Mouse (Mus musculus) midbrain, embryonic 14.5 days (tissue): Measurements from ENCODE around the gene Rnf111. TPM values are rescaled to one million over a fixed set of nuclear protein-coding genes. Genes with fewer than 3 reads are reported as not detected.
A peak's percentile ranks its signal among the peaks of the same experiment; 100 is the strongest.

Experiments used
- ATAC-seq: fragments of 200-750 bp; cut with Nextera tagmentation; 2 replicates; pipeline ENCODE4 v1.8.0; 2017; ENCODE audit warnings: moderate number of reproducible peaks, moderate library complexity; ENCODE audit not compliant: low FRiP score, low TSS enrichment
- DNase-seq: peaks from one replicate; pipeline ENCODE4 v3.0.0-alpha.2; 2015
- H3K27ac ChIP-seq: fragments of 300-500 bp; sonication (generic); replicated peaks from 2 replicates; pipeline ENCODE4 v1.5.1; 2014; ENCODE audit warnings: mild to moderate bottlenecking, low read depth, low read length, moderate library complexity
- H3K27me3 ChIP-seq: fragments of 300-500 bp; sonication (generic); 2 replicates; pipeline ENCODE4 v1.6.1; 2014; ENCODE audit warnings: low read length, control low read depth, mixed read lengths; ENCODE audit not compliant: control insufficient read depth, insufficient read depth
- H3K36me3 ChIP-seq: fragments of 300-500 bp; sonication (generic); 2 replicates; pipeline ENCODE4 v1.6.1; 2014; ENCODE audit warnings: low read length, control low read depth; ENCODE audit not compliant: control insufficient read depth, insufficient read depth
- H3K4me1 ChIP-seq: fragments of 300-500 bp; sonication (generic); 2 replicates; pipeline ENCODE4 v1.6.1; 2014; ENCODE audit warnings: mild to moderate bottlenecking, antibody characterized with exemption, low read length, control low read depth; ENCODE audit not compliant: control insufficient read depth, insufficient read depth
- H3K4me2 ChIP-seq: fragments of 300-500 bp; sonication (generic); 2 replicates; pipeline ENCODE4 v1.6.1; 2014; ENCODE audit warnings: mild to moderate bottlenecking, low read length, moderate library complexity
- H3K4me3 ChIP-seq: fragments of 300-500 bp; sonication (generic); replicated peaks from 2 replicates; pipeline ENCODE4 v1.5.1; 2014; ENCODE audit warnings: low read depth, low read length
- H3K9ac ChIP-seq: fragments of 300-500 bp; sonication (generic); replicated peaks from 2 replicates; pipeline ENCODE4 v1.6.1; 2014; ENCODE audit warnings: mild to moderate bottlenecking, low read length, moderate library complexity
- H3K9me3 ChIP-seq: fragments of 300-500 bp; sonication (generic); 2 replicates; pipeline ENCODE4 v1.6.1; 2016; ENCODE audit warnings: low read length, control low read depth, mixed read lengths; ENCODE audit not compliant: control insufficient read depth
- whole genome bisulfite sequencing: fragments of 180-500 bp; shearing (Covaris S2); extraction: QIAGEN DNeasy Blood & Tissue Kit; methylation state at CpG from one replicate; pipeline ENCODE4 v1.1.7; 2014; 5-methylcytosine and 5-hydroxymethylcytosine counted together
- microRNA-seq: library from miRNA; unstranded; fragments of <30 nt; microRNA quantifications from one replicate; pipeline ENCODE4, GENCODE M21; 2016
- polyA plus RNA-seq: library from polyadenylated mRNA; unstranded; fragments of >200 nt; fragmentation: Nextera tagmentation; extraction: Ambion mirVana; gene quantifications from 2 replicates; pipeline ENCODE4 v1.2.1, GENCODE M21; 2014

Rnf111 gene
- polyA plus RNA-seq, 1 experiment from 2014 or later, result 37.5 TPM

- Histone ChIP-seq H3K27ac (no peak overlapping the region), H3K4me1 (no peaks in the 10 kb centered on the region), H3K27me3 (no peaks in the 10 kb centered on the region), H3K9me3 (no peaks in the 10 kb centered on the region), H3K4me3 (no peak overlapping the region), H3K9ac (no peak overlapping the region), H3K36me3 (no peaks in the 10 kb centered on the region), H3K4me2 (no peak overlapping the region)
- DNase-seq, result no peak
- 95% methylated on average over 4 of the region's 4 CpGs for WGBS
- no peak for ATAC-seq
Observed at GRCm38 (mm10) chr9:70387410-70388119, 116.0 kb downstream of the Rnf111 start.

GRCm38 (mm10) chr9:70384958-70385728 is 118.4 kb downstream of the Rnf111 start:
- no peaks in the 10 kb centered on the region for H3K36me3 ChIP-seq
- no peak for ATAC-seq
- WGBS, result 93% methylated on average over 18 of the region's 18 CpGs

GRCm38 (mm10) chr9:70384494-70384893 is 119.0 kb downstream of the Rnf111 start:
- H3K27me3 ChIP-seq, result no peaks in the 10 kb centered on the region
- H3K4me1 ChIP-seq, result no peaks in the 10 kb centered on the region
- no peak overlapping the region for H3K4me2 ChIP-seq
- H3K9me3 ChIP-seq, result no peaks in the 10 kb centered on the region
- H3K27ac ChIP-seq, result no peak overlapping the region
- no peak for DNase-seq
- no peak for ATAC-seq
- no peak overlapping the region for H3K4me3 ChIP-seq
- no peaks in the 10 kb centered on the region for H3K36me3 ChIP-seq
- WGBS, result 96% methylated on average over 4 of the region's 4 CpGs
- no peak overlapping the region for H3K9ac ChIP-seq

More at GRCm38 (mm10) chr9:70384958-70385728, 118.4 kb downstream of the Rnf111 start:
- no peaks in the 10 kb centered on the region for H3K4me1 ChIP-seq
- no peak overlapping the region for H3K4me3 ChIP-seq
- no peaks in the 10 kb centered on the region for H3K27me3 ChIP-seq
- no peaks in the 10 kb centered on the region for H3K9me3 ChIP-seq
- H3K9ac ChIP-seq, result no peak overlapping the region
- no peak for DNase-seq
- no peak overlapping the region for H3K4me2 ChIP-seq
- H3K27ac ChIP-seq, result no peak overlapping the region

GRCm38 (mm10) chr9:70383750-70384149 is 119.8 kb downstream of the Rnf111 start:
- Histone ChIP-seq H3K9me3 (no peaks in the 10 kb centered on the region), H3K36me3 (no peaks in the 10 kb centered on the region), H3K27ac (no peak overlapping the region), H3K9ac (no peak overlapping the region), H3K4me2 (no peak overlapping the region), H3K4me1 (no peaks in the 10 kb centered on the region), H3K27me3 (no peaks in the 10 kb centered on the region), H3K4me3 (no peak overlapping the region)
- DNase-seq (no peak), ATAC-seq (no peak)
- 73% methylated on average over 10 of the region's 10 CpGs for WGBS

- no peak for ATAC-seq
- Histone ChIP-seq H3K4me2 (no peak overlapping the region), H3K27me3 (no peaks in the 10 kb centered on the region), H3K4me1 (no peaks in the 10 kb centered on the region), H3K27ac (no peak overlapping the region), H3K4me3 (no peak overlapping the region), H3K9me3 (no peaks in the 10 kb centered on the region), H3K9ac (no peak overlapping the region), H3K36me3 (no peaks in the 10 kb centered on the region)
- no peak for DNase-seq
- 88% methylated on average over 12 of the region's 12 CpGs for WGBS
Observed at GRCm38 (mm10) chr9:70382091-70382490, 121.4 kb downstream of the Rnf111 start.

GRCm38 (mm10) chr9:70379502-70380467 is 123.7 kb downstream of the Rnf111 start:
- Histone ChIP-seq H3K4me3 (no peak overlapping the region), H3K4me1 (no peaks in the 10 kb centered on the region), H3K36me3 (no peaks in the 10 kb centered on the region), H3K27ac (no peak overlapping the region), H3K27me3 (no peaks in the 10 kb centered on the region), H3K9me3 (no peaks in the 10 kb centered on the region), H3K4me2 (no peak overlapping the region), H3K9ac (no peak overlapping the region)
- 89% methylated on average over 7 of the region's 7 CpGs for WGBS
- no peak for DNase-seq
- ATAC-seq, result no peak

Small RNA genes lying within 50 kb of the gene (microRNA-seq; reads per million reads assigned to microRNA genes)
- gene Mir5626, result 5.3 reads per million, percentile 28 among the genes with 10 or more reads in this experiment

Other genes starting within 250 kb of the Rnf111 start
- 19.5 and 42.9 TPM in 2 replicates for gene Ccnb2, start 82.2 kb downstream of the Rnf111 start, polyA plus RNA-seq
- gene Sltm, start 39.0 kb upstream of the Rnf111 start, polyA plus RNA-seq, result 61.8 and 65.5 TPM in 2 replicates
- gene Gm10642, start 152.5 kb upstream of the Rnf111 start, polyA plus RNA-seq, result 0.41 and 0.77 TPM in 2 replicates
- 23.0 and 25.6 TPM in 2 replicates for gene Mindy2, start 153.4 kb upstream of the Rnf111 start, polyA plus RNA-seq
- 42.0 and 59.1 TPM in 2 replicates for gene Adam10, start 175.3 kb upstream of the Rnf111 start, polyA plus RNA-seq